Mouse (Mus musculus) gastrocnemius, postnatal 4 days (tissue): ENCODE measurements around the gene Wfdc21. TPM values are rescaled to one million over a fixed set of nuclear protein-coding genes. Genes with fewer than 3 reads are reported as not detected.

Experiments used
- DNase-seq, 2 experiments: peaks; one replicate each; pipeline ENCODE4 v3.0.0; 2021 to 2022; ENCODE audit warnings: low spot score in 2 of 2, mixed read lengths in 2 of 2
- total RNA-seq, 2 experiments: library from RNA; stranded (reverse); gene quantifications; 2 replicates each; pipeline ENCODE4 v1.2.3; 2021

Wfdc21 gene
- total RNA-seq, 2 experiments from 2014 or later = 0.73 TPM; not detected in 1

- DNase-seq = no peak
Measured at GRCm38 (mm10) chr11:83796980-83797608, 50.4 kb downstream of the Wfdc21 start.

GRCm38 (mm10) chr11:83799871-83800430 is 53.2 kb downstream of the Wfdc21 start:
- DNase-seq = no peak

DNA sequence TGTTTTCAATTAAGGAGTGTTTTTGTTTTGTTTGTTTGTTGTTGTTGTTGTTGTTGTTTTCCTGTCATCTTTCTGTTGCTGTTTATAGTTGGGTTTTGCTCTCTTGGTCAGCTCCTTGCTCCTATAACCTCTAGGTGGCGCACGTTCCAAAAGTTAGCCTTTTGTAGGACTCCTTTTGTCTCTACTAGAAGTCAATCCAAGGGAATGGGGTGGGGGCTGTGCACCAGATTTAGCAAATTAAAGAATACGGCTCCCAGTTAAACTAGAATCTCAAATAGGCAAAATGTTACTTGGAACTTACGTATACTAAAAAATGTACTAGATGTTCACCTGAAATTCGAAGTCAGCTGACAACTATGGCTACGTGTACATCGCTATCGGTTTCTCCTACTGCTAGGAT is 55.4 kb downstream of the Wfdc21 start:
- no peak for DNase-seq

Other genes with a start within 250 kb of the Wfdc21 start
- not detected for gene Heatr9, start 224.8 kb upstream of the Wfdc21 start, total RNA-seq
- gene Ccl5, start 216.4 kb upstream of the Wfdc21 start, total RNA-seq = not detected
- 1 to 10 TPM; 4.0 to 4.9 TPM for gene Ccl9, start 168.3 kb upstream of the Wfdc21 start, total RNA-seq
- gene Ccl6, start 153.9 kb upstream of the Wfdc21 start, total RNA-seq = 1 to 10 TPM; 2.9 to 3.7 TPM
- not detected for gene Rpl9-ps1, start 101.3 kb upstream of the Wfdc21 start, total RNA-seq
- gene Ccl3, start 97.6 kb upstream of the Wfdc21 start, total RNA-seq = not detected
- under 1 TPM in 1 of 2 experiments, not detected in 1; 0.44 TPM for gene Ccl4, start 84.4 kb upstream of the Wfdc21 start, total RNA-seq
- gene Wfdc17, start 42.9 kb upstream of the Wfdc21 start, total RNA-seq = under 1 TPM; 0.75 to 0.78 TPM
- not detected for gene Wfdc18, start 37.9 kb upstream of the Wfdc21 start, total RNA-seq
- gene Heatr6, start 6.8 kb downstream of the Wfdc21 start, total RNA-seq = 10 to 100 TPM; 11.1 to 12.8 TPM
- gene Hnf1b, start 103.1 kb downstream of the Wfdc21 start, total RNA-seq = under 1 TPM in 1 of 2 experiments, not detected in 1; 0.26 TPM
- gene Ddx52, start 195.1 kb downstream of the Wfdc21 start, total RNA-seq = 10 to 100 TPM; 13.3 to 15.3 TPM
- 10 to 100 TPM; 40.7 to 46.2 TPM for gene Synrg, start 217.5 kb downstream of the Wfdc21 start, total RNA-seq